Mouse (Mus musculus) left cerebral cortex, adult 2 months (tissue): Measurements from ENCODE around the gene Lipt1. TPM values are rescaled to one million over a fixed set of nuclear protein-coding genes. Genes with fewer than 3 reads are reported as not detected.

ENCODE experiments used
- DNase-seq, 2 experiments: peaks; one replicate each; pipeline ENCODE4 v3.0.0; 2021 to 2022; ENCODE audit warnings: low spot score in 2 of 2, mixed read lengths in 1 of 2; ENCODE audit errors: extremely low spot score in 1 of 2
- H3K27ac ChIP-seq: fragments of 200-600 bp; 2 replicates; pipeline ENCODE4 v1.8.1; 2022
- H3K4me3 ChIP-seq: fragments of 200-600 bp; 2 replicates; pipeline ENCODE4 v1.8.1; 2022
- CTCF ChIP-seq: fragments of 200-600 bp; IDR thresholded peaks from 2 replicates; pipeline ENCODE4 v1.8.1; 2022; ENCODE audit warnings: antibody characterized with exemption, mild to moderate bottlenecking, moderate library complexity
- intact Hi-C: fragments of 180-260 bp; cut with DNase I; formaldehyde crosslinking; loops from one replicate; pipeline ENCODE4 v1.15.1; 2025
- total RNA-seq, 2 experiments: library from RNA; stranded (reverse); gene quantifications; 2 replicates each; pipeline ENCODE4 v1.2.3; 2021

Gene Lipt1
- total RNA-seq, 2 experiments from 2014 or later, result 9.5 to 10.9 TPM

DNA sequence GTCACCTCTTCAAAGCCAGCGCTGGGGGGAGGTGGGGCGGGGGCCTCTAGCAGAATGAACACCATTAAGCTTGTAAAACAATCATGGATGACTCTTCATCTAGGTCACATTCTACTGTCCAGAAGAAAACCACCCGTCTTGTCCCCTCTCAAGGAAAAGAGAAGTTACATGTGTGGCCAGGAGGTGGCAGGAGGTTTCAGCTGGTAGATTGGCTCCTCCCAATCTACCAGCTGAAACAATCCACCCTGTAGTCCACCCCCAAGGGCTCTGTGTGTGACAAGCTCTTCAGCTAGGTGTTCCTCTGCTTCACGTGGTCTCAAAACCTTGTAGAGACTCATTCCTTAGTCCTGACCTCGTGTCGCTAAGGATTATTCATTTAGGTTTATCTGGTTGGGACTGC, 31.6 kb downstream of the Lipt1 start:
- no peak for DNase-seq
- TF ChIP-seq CTCF, result peak; percentile 60
- intact Hi-C loops, result loop anchor here (1.0 kb wide), 1 partner anchor 82 kb away; no protein-coding TSS in a partner anchor
- H3K27ac ChIP-seq, result no peak overlapping the region
- no peak overlapping the region for H3K4me3 ChIP-seq

DNA sequence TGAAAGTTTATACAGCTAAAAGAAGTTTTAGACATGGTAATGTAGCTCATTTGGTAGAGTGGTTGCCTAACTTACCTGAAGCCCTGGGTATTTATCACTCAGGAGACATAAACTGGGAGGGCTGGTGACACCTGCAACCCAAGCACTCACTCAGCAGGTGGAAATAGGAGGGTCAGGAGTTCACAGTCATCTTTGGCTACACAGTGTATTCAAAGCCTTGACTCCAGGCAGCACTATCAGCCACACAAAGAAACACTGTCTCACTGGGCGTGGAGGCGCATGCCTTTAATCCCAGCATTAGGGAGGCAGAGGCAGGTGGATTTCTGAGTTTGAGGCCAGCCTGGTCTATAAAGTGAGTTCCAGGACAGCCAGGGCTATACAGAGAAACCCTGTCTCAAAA, 41.2 kb downstream of the Lipt1 start:
- no peak overlapping the region for H3K4me3 ChIP-seq
- no peak for DNase-seq
- TF ChIP-seq CTCF, result no peak
- no peak overlapping the region for H3K27ac ChIP-seq
- intact Hi-C loops, result no loop called here

DNA sequence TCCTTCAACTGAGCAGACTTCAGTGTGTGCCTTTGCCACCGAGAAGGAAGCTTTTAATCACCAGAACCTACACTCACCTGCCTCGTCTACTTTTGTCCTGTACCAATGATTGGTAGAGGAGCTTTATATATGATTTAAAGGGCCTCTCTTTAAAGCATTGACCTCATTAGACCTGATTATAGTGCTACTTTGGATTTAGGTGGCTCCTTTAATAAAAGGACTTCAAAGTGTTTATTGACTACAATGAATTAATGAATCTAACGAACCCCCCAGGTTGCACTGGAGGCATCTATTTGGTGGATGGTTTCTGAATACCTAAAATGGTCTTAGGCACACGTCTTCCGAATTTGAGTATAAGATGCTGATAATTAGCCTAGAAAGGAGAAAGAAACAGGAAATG, 44.9 kb downstream of the Lipt1 start, which contains the start of gene Lyg2:
Gene Lyg2 (minus strand): TSS at position 101 of the 400 bp plus-strand sequence.
- intact Hi-C loops, result no loop called here
- DNase-seq, result no peak
- H3K27ac ChIP-seq, result no peak within 1 kb of the TSS
- TF ChIP-seq CTCF, result no peak
- H3K4me3 ChIP-seq, result no peak within 1 kb of the TSS

DNA sequence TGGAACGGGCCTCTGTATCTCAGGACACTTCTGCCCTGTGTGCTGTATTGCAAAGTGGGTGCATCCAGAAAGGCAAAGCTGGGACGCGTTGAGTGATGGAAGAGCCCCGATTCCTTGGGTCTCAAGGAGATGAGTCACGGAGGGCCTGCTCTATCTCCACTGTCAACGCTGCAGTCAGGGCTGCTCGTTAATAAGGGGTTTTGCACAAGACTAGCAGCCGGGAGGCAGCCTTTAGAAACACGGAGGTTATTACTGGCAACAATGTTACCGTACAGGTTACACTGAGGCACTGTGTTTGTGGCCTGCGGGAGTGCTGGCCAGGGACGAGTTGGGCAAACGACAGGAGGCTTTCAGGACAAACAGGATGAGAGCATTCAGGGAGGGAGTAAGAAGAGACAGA, 46.1 kb downstream of the Lipt1 start:
- TF ChIP-seq CTCF, result no peak
- H3K27ac ChIP-seq, result no peak overlapping the region
- intact Hi-C loops, result no loop called here
- no peak overlapping the region for H3K4me3 ChIP-seq
- DNase-seq, result no peak

DNA sequence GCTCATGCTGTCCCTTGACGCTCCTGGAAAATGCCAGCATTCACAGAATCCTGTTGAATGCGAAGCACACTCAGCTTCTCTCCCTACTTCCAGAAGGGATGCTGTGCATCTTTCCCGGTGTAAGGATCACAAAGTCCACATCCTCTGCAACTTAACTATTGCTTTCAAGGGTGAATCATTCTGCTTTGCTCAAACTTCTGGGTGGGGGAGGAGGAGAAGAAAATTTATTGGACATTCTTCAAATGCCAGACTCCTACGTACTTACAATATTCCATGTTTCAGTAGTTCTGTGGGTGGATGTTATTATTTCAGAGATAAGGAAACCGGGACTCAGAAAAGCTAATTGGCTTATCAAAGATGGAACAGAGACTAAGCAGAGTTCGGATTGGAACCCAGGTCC, 46.6 kb downstream of the Lipt1 start:
- DNase-seq, result no peak
- intact Hi-C loops, result no loop called here
- H3K4me3 ChIP-seq, result no peak overlapping the region
- H3K27ac ChIP-seq, result no peak overlapping the region
- no peak for TF ChIP-seq CTCF

DNA sequence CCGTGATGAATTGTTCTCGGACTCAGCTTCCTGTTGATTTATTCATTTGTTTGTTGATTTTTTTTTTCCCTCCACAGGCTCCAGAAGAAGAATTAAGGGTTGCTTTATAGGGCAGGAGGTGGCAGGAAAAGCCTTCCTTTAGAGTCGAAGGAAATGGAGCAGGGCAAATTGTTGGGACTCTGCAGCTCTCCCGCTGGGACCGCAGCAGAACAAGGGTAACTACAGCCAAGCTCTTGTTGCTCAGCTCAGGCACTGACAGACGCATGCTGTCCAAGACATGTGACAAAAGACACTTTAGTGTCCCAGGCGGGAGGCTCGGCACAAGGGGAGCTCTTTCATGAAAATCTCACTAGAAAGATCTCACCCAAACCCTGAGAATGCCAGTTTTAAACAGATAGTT, 51.0 kb downstream of the Lipt1 start:
- Histone ChIP-seq H3K4me3 (no peak overlapping the region), H3K27ac (no peak overlapping the region)
- intact Hi-C loops, result loop anchor here (5.0 kb wide), 1 partner anchor 45 kb away; no protein-coding TSS in a partner anchor
- no peak for DNase-seq
- TF ChIP-seq CTCF, result no peak

Other genes with a start within 250 kb of the Lipt1 start
- gene 2010300C02Rik, start 151.7 kb upstream of the Lipt1 start, total RNA-seq, result 100 to 1,000 TPM; 282 to 283 TPM
- gene Tsga10, start 5.3 kb upstream of the Lipt1 start, total RNA-seq, result 10 to 100 TPM; 20.0 to 24.0 TPM
- 10 to 100 TPM; 10.6 to 10.9 TPM for gene Mitd1, start 18.7 kb downstream of the Lipt1 start, total RNA-seq
- gene Mrpl30, start 18.7 kb downstream of the Lipt1 start, total RNA-seq, result 100 to 1,000 TPM; 139 to 148 TPM
- gene Lyg2, start 44.8 kb downstream of the Lipt1 start, total RNA-seq, result not detected
- gene Lyg1, start 86.0 kb downstream of the Lipt1 start, total RNA-seq, result not detected
- 10 to 100 TPM; 52.7 to 65.9 TPM for gene Txndc9, start 126.2 kb downstream of the Lipt1 start, total RNA-seq
- 10 to 100 TPM; 37.6 to 46.2 TPM for gene Eif5b, start 126.3 kb downstream of the Lipt1 start, total RNA-seq